Mouse (Mus musculus) limb, embryonic 13.5 days (tissue): ENCODE data around the gene Npas4. TPM values are rescaled to one million over a fixed set of nuclear protein-coding genes. Genes with fewer than 3 reads are reported as not detected.
"Not testable (repeated sequence)": the region's sequence is repeated elsewhere in the genome, so short reads cannot be mapped to it uniquely, and the experiment has no call there.

Source experiments
- ATAC-seq: fragments of 200-750 bp; cut with Nextera tagmentation; 2 replicates; pipeline ENCODE4 v1.8.0; 2017; ENCODE audit warnings: low read depth, moderate number of reproducible peaks, moderate TSS enrichment; ENCODE audit not compliant: low FRiP score
- H3K27ac ChIP-seq: fragments of 300-500 bp; sonication (generic); 2 replicates; pipeline ENCODE4 v1.5.1; 2015; ENCODE audit warnings: inconsistent platforms, mild to moderate bottlenecking, moderate library complexity
- H3K27me3 ChIP-seq: fragments of 300-500 bp; sonication (generic); 2 replicates; pipeline ENCODE4 v1.6.1; 2015; ENCODE audit warnings: mild to moderate bottlenecking, inconsistent platforms
- H3K36me3 ChIP-seq: fragments of 300-500 bp; sonication (generic); 2 replicates; pipeline ENCODE4 v1.6.1; 2015; ENCODE audit warnings: inconsistent platforms, mild to moderate bottlenecking, moderate library complexity
- H3K4me1 ChIP-seq: fragments of 300-500 bp; sonication (generic); 2 replicates; pipeline ENCODE4 v1.6.1; 2015; ENCODE audit warnings: inconsistent platforms
- H3K4me2 ChIP-seq: fragments of 300-500 bp; sonication (generic); replicated peaks from 2 replicates; pipeline ENCODE4 v1.6.1; 2015; ENCODE audit warnings: inconsistent platforms, mild to moderate bottlenecking, moderate library complexity
- H3K4me3 ChIP-seq: fragments of 300-500 bp; sonication (generic); 2 replicates; pipeline ENCODE4 v1.5.1; 2015; ENCODE audit warnings: moderate library complexity, mild to moderate bottlenecking, inconsistent platforms
- H3K9ac ChIP-seq: fragments of 300-500 bp; sonication (generic); 2 replicates; pipeline ENCODE4 v1.6.1; 2015; ENCODE audit warnings: mild to moderate bottlenecking, inconsistent platforms
- H3K9me3 ChIP-seq: fragments of 300-500 bp; sonication (generic); 2 replicates; pipeline ENCODE4 v1.6.1; 2016; ENCODE audit warnings: inconsistent platforms
- WGBS: fragments of 180-500 bp; shearing (Covaris S2); methylation state at CpG from one replicate; pipeline ENCODE4 v1.1.7; 2015; 5-methylcytosine and 5-hydroxymethylcytosine counted together
- polyA plus RNA-seq: library from polyadenylated mRNA; unstranded; fragments of >200 nt; fragmentation: Nextera tagmentation; extraction: Ambion mirVana; gene quantifications from 2 replicates; pipeline ENCODE4 v1.2.1, GENCODE M21; 2015

The Npas4 gene
- polyA plus RNA-seq, 1 experiment from 2014 or later: not detected

DNA sequence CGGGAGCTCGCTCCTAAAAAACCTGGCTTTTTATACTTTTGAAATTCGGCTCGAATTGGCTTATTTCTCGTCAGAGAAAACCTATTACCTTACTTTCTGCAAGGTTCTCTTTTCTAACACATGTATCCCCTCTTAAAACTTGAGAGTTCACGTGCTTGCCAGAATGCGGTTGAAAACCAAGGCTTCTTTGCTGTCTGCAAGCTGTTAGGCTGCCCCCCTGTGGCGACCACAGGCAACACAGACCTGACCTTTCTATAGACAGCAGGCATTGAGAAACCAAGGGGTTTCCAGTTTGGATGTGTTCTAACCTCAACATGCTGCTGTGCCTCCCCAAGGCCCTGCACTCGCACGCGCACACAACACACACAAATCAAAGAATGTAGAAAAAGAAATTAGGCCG, 26.7 kb upstream of the Npas4 start:
- H3K4me3 ChIP-seq: no peak overlapping the region
- peak overlapping the region; percentile 58; the same call in 1 of the 2 replicates for H3K27ac ChIP-seq
- 20% methylated on average over 12 of the region's 12 CpGs for WGBS
- no peaks in the 10 kb centered on the region for H3K27me3 ChIP-seq
- no peaks in the 10 kb centered on the region for H3K36me3 ChIP-seq
- H3K4me1 ChIP-seq: peaks cover 11% of the 10 kb centered on the region
- H3K9me3 ChIP-seq: no peaks in the 10 kb centered on the region
- no peak for ATAC-seq
- H3K4me2 ChIP-seq: peak overlapping the region; percentile 27
- H3K9ac ChIP-seq: peak overlapping the region; percentile 13; the same call in 1 of the 2 replicates

DNA sequence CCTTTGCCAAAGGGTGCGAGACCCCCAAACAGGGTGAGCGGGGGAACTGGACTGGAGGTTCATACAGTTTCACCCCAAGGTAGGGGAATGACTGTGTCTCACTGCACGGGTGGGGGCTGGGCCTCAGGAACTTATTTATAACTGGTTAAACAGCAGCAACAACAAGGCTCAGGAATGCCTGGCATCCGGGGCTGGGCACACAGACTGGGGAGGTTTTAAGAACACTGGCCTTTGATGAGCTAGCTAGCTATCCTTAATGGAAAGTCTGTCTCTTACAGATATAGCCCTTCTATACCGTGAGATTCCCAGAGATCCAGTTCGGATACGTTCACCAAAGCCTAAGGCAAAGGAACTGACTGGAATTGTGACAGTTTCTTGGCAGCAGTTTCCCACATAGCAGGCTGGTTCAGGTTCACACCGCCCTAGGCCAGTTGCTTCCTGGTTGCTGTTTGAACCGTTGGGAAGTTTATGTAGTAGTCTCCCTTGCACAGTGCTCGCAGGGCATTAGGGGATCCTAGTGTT, 26.2 kb upstream of the Npas4 start:
- Histone ChIP-seq H3K27ac (peak overlapping the region; percentile 58; the same call in 1 of the 2 replicates), H3K4me3 (no peak overlapping the region), H3K4me2 (peak overlapping the region; percentile 27), H3K9me3 (no peaks in the 10 kb centered on the region), H3K4me1 (peaks cover 11% of the 10 kb centered on the region), H3K36me3 (no peaks in the 10 kb centered on the region), H3K27me3 (no peaks in the 10 kb centered on the region), H3K9ac (peak overlapping the region; percentile 13; the same call in 1 of the 2 replicates)
- ATAC-seq: peak; percentile 60; the same call in 1 of the 2 replicates
- WGBS: 30% methylated on average over 10 of the region's 10 CpGs

DNA sequence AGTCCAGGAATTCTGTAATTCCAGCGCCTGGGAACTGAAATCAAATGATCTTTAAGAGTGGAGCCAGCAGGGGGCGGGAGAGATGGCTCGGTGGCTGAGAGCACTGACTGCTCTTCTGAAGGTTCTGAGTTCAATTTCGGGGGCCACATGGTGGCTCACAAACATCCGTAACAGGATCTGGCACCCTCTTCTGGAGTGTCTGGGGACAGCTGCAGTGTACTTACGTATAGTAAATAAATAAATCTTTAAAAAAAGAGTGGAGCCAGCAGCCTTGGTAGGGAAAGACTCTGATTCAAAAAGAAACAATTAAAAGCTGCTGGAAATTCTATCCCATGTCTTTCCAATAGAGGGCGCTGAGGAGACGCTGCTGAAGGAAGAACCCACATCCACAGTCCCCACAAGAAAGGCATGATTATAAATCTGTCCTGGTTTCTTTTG, 24.9 kb upstream of the Npas4 start:
- H3K9me3 ChIP-seq: no peaks in the 10 kb centered on the region
- ATAC-seq: no peak
- no peaks in the 10 kb centered on the region for H3K27me3 ChIP-seq
- 22% methylated on average over 8 of the region's 8 CpGs for WGBS
- H3K36me3 ChIP-seq: no peaks in the 10 kb centered on the region
- no peak overlapping the region for H3K27ac ChIP-seq
- no peak overlapping the region for H3K4me2 ChIP-seq
- no peak overlapping the region for H3K4me3 ChIP-seq
- H3K4me1 ChIP-seq: peaks cover 11% of the 10 kb centered on the region
- H3K9ac ChIP-seq: no peak overlapping the region

DNA sequence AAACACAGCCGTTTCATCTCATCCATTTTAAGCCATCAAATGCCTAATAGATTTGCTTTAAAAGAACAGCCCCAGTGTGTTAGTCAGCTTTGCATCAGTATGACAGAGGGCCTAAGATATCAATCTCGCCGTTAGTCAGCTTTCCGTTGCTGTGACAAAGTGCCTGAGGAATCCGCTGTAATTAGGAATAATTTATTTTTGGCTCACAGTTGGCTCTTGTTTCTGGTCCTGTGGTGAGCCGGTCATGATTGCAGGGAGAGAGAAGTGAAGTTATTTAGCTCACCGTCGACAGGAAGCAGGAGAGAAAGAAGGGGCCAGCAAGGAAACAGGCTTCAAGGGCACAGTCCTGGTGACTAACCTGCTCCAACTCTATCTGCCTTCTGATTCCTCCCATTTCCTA, 23.0 kb upstream of the Npas4 start:
- Histone ChIP-seq H3K27me3 (no peaks in the 10 kb centered on the region), H3K9me3 (no peaks in the 10 kb centered on the region), H3K36me3 (no peaks in the 10 kb centered on the region), H3K27ac (no peak overlapping the region), H3K9ac (no peak overlapping the region), H3K4me3 (no peak overlapping the region), H3K4me2 (no peak overlapping the region), H3K4me1 (peaks cover 11% of the 10 kb centered on the region)
- no peak for ATAC-seq
- 59% methylated on average over 8 of the region's 8 CpGs for WGBS

DNA sequence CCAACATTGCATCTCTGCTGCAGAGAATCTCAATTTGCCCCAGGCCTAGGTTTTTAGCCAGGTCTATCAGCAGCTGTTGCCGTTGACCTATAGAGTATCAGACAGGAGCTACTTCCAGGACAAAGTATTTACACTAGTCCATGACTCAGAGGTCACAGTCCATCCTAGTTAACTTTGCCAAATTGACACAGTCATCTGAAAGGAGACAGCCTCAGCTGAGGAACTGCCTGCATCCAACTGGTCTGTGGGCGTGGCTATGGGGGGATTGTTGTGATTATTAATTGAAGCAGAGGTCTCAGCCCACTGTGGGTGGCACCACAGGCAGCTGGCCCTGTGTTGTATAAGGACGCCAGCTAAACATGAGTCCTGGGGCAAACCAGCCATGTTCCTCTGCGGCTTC, 14.8 kb upstream of the Npas4 start:
- peaks cover 8% of the 10 kb centered on the region for H3K4me1 ChIP-seq
- H3K9ac ChIP-seq: no peak overlapping the region
- H3K4me2 ChIP-seq: no peak overlapping the region
- no peak overlapping the region for H3K4me3 ChIP-seq
- no peaks in the 10 kb centered on the region for H3K36me3 ChIP-seq
- H3K27me3 ChIP-seq: peaks cover 14% of the 10 kb centered on the region; the same call in 1 of the 2 replicates
- H3K27ac ChIP-seq: no peak overlapping the region
- H3K9me3 ChIP-seq: no peaks in the 10 kb centered on the region
- whole genome bisulfite sequencing: 68% methylated on average over 4 of the region's 4 CpGs
- ATAC-seq: no peak

DNA sequence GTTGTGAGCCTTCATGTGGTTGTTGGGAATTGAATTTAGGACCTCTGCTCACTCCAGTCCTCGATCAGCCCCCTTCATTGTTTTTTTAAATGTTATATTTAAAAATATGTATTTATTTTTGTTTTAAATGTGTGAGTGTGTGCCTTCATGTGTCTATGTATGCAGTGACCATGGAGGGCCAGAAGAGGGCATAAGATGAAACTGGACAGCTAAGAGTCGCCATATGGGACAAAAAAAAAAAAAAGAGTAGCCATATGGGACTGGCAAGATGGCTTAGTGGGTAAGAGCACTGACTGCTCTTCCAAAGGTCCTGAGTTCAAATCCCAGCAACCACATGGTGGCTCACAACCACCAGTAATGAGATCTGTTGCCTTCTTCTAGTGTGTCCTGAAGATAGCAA, 13.5 kb upstream of the Npas4 start:
- WGBS: 55% methylated on average over 2 of the region's 2 CpGs
- H3K9ac ChIP-seq, H3K4me3 ChIP-seq, H3K4me1 ChIP-seq, H3K27ac ChIP-seq, ATAC-seq, H3K4me2 ChIP-seq, H3K9me3 ChIP-seq, H3K36me3 ChIP-seq: not testable (repeated sequence)
- peaks cover 20% of the 10 kb centered on the region for H3K27me3 ChIP-seq

DNA sequence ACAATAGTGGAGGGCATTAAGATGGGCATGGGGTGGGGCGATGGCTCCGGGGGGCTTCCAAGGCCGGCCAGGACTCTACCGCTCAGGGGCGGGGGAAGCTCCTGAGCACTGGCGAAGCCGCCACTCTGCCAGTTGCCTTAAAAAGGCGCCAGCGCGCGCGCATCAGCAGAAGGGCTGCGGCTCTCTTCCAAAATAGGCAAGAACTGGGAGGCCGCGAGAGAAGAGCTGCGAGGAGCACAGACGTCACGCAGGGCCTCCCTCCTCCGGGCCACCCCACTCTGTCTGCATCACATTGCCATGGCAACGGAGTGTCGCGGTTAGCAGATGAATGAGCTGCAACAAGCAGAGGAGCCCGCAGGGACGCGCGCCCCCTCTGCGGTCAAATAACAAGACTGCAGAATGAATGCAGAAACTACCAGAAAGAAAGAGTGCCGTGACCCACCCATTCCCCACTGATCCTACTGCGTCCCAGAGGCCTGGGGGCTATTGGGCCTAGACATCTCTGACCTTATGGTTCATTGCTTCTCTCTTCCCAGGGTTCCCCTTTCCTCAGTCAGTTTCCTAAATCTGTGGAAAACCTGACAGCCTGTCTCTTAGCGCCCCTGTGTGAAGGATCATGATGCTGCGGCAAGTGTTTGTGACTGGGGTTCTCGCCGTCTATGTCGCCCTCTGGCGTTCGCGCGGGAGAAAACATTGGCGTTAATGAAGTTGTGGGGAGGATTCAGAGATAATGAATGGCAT, 11.7 kb upstream of the Npas4 start:
- H3K9ac ChIP-seq: peak overlapping the region; percentile 55; the same call in 1 of the 2 replicates
- peak overlapping the region; percentile 34 for H3K4me3 ChIP-seq
- no peaks in the 10 kb centered on the region for H3K9me3 ChIP-seq
- H3K27ac ChIP-seq: peak overlapping the region; percentile 17; the same call in 1 of the 2 replicates
- peaks cover 8% of the 10 kb centered on the region for H3K4me1 ChIP-seq
- H3K27me3 ChIP-seq: peaks cover 20% of the 10 kb centered on the region
- H3K36me3 ChIP-seq: no peaks in the 10 kb centered on the region
- peak; percentile 89 for ATAC-seq
- peak overlapping the region; percentile 67 for H3K4me2 ChIP-seq
- under 1% methylated on average over 39 of the region's 39 CpGs for WGBS

DNA sequence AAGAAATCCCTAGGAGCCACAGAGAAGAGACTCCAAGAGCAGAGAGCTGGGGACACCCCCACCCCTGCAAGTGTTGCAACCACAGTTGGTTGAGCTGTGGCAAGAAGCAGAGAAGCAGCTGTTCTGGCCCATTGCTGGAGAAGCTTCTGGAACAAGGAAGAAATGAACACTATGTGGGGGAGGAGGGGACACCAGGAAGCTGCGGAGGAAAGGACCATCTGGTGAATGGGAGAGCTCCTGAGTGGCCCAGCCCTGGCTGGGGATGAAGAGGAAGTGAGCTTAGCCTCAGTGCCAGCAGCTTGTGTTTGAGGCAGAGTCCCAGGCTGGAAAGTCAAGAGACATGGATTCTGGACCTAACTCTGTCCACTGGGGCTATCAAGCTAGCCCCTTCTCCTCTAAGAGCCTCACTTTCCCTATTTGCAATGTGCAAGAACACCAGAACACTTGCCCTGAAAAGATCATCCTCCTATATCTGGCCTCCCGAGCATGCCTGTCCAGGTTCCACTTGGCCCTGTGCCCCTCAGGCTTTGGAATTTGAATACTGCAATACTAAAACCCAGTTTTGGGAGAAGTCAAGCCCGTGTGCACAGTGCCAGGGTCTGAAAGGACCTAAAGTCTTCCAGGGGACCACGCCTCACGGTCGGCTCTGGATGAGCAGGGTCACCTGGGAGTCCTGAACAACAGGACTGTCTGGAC, 9.5 kb upstream of the Npas4 start:
- H3K4me1 ChIP-seq: peaks cover 8% of the 10 kb centered on the region
- ATAC-seq: no peak
- 67% methylated on average over 6 of the region's 6 CpGs for WGBS
- no peak overlapping the region for H3K4me2 ChIP-seq
- no peaks in the 10 kb centered on the region for H3K36me3 ChIP-seq
- no peak overlapping the region for H3K4me3 ChIP-seq
- no peaks in the 10 kb centered on the region for H3K9me3 ChIP-seq
- peaks cover 26% of the 10 kb centered on the region for H3K27me3 ChIP-seq
- no peak overlapping the region for H3K27ac ChIP-seq
- H3K9ac ChIP-seq: no peak overlapping the region

DNA sequence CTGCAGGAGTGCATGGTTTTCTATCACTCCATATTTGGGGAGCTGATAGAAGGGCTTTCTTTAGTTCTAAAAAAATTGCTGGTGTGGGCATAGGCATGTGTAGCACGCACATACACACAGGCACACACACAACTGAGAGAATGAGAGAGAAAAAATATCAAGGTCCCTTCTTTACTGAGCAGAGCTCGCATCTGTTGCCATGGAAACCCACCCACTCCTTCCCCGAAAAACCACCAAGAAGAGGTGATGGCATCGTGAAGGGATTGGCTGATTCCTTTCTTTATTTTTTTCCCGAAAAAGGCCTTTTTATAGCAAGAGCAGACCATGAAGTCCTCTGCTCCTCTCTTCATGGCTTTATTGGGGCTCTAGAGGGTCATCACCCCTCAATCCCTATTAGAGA, 3.9 kb upstream of the Npas4 start:
- no peaks in the 10 kb centered on the region for H3K4me1 ChIP-seq
- H3K27ac ChIP-seq: no peak overlapping the region
- H3K9me3 ChIP-seq: no peaks in the 10 kb centered on the region
- H3K27me3 ChIP-seq: peaks cover 64% of the 10 kb centered on the region
- no peak overlapping the region for H3K9ac ChIP-seq
- H3K36me3 ChIP-seq: no peaks in the 10 kb centered on the region
- H3K4me2 ChIP-seq: no peak overlapping the region
- H3K4me3 ChIP-seq: no peak overlapping the region
- WGBS: 63% methylated on average over 5 of the region's 5 CpGs
- ATAC-seq: no peak

DNA sequence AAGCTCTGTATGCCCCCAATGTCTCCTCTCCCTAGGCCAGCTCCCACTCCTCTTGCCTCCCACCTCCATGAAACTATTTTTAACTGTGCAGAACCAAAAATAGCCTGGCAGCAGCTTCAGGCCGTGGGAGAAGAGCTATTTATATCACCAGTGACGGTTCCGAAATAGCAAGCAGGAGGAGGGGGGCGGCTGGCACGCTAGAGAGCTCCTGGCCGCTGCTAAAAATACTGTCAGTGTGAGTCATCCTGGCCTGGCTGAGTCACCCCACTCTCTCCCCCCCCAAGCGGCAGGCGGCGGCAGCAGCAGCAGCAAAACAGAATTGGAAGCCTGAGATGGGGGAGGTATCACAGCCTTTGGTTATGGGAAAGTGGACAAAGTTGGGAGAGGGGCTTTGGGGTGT, 2.8 kb upstream of the Npas4 start:
- H3K4me3 ChIP-seq: no peak overlapping the region
- H3K36me3 ChIP-seq: no peaks in the 10 kb centered on the region
- H3K27ac ChIP-seq: no peak overlapping the region
- peaks cover 62% of the 10 kb centered on the region for H3K27me3 ChIP-seq
- WGBS: 10% methylated on average over 9 of the region's 9 CpGs
- 0 out of 2 replicates have a peak, but pooled peaks have one; percentile 36 for ATAC-seq
- no peak overlapping the region for H3K4me2 ChIP-seq
- H3K9ac ChIP-seq: no peak overlapping the region
- no peaks in the 10 kb centered on the region for H3K9me3 ChIP-seq
- no peaks in the 10 kb centered on the region for H3K4me1 ChIP-seq

DNA sequence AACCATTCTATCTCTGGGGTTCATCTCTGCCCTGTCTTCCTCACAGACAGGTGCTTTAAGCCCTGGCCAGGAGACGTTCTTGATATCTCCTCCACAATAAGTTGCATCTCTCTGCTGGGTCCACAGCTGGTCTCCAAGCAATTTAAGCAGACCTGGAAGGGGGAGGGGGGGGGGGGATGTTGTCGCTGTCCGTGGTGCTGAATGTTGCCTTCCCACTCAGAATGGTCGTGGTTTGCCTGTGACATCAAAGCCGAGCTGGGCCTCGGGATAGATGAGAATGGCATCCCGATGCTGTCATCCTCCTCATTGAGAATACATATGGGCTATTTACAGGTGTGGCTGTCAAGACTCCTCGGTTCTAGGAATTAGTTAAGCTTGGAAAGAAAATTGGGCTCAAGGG, 2.3 kb upstream of the Npas4 start:
- ATAC-seq: no peak
- Histone ChIP-seq H3K27ac (no peak overlapping the region), H3K36me3 (no peaks in the 10 kb centered on the region), H3K4me2 (no peak overlapping the region), H3K27me3 (peaks cover 62% of the 10 kb centered on the region), H3K9ac (no peak overlapping the region), H3K9me3 (no peaks in the 10 kb centered on the region), H3K4me1 (no peaks in the 10 kb centered on the region), H3K4me3 (no peak overlapping the region)
- 17% methylated on average over 8 of the region's 8 CpGs for WGBS

DNA sequence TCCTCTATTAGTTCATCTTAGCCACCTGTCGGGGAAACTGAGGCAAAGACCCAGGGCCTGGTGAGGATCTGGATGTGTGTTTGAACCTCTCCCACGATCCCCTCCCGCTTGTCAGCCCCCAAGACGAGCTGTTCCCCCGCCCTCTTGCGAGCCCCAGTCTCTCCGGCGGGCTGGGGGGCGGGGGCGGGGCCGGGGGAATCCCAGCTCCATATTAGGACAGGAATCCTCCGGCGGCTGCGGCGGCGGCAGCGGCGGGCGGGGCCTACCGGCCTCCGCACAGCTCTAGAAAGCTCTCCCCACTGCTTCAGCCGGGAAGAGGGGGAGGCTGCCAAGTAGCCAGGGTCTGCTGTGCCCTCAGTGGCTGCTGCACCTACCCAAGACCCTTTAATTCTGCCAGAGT, 600 bp upstream of the Npas4 start:
- Histone ChIP-seq H3K4me1 (no peaks in the 10 kb centered on the region), H3K27me3 (peaks cover 69% of the 10 kb centered on the region), H3K9me3 (no peaks in the 10 kb centered on the region), H3K4me2 (no peak overlapping the region), H3K4me3 (no peak overlapping the region), H3K27ac (no peak overlapping the region), H3K36me3 (no peaks in the 10 kb centered on the region), H3K9ac (no peak overlapping the region)
- no peak for ATAC-seq
- WGBS: 3% methylated on average over 18 of the region's 22 CpGs
